Mouse (Mus musculus) lung, postnatal 0 days (tissue): Measurements from ENCODE around the gene Ffar4.

Experiments used
- CTCF ChIP-seq: IDR thresholded peaks from 2 replicates; pipeline ENCODE4 v1.5.1; 2016; ENCODE audit warnings: antibody characterized with exemption, mild to moderate bottlenecking
- EP300 ChIP-seq: IDR thresholded peaks from 2 replicates; pipeline ENCODE4 v1.6.1; 2016; ENCODE audit warnings: antibody characterized with exemption, mild to moderate bottlenecking, control low read depth

DNA sequence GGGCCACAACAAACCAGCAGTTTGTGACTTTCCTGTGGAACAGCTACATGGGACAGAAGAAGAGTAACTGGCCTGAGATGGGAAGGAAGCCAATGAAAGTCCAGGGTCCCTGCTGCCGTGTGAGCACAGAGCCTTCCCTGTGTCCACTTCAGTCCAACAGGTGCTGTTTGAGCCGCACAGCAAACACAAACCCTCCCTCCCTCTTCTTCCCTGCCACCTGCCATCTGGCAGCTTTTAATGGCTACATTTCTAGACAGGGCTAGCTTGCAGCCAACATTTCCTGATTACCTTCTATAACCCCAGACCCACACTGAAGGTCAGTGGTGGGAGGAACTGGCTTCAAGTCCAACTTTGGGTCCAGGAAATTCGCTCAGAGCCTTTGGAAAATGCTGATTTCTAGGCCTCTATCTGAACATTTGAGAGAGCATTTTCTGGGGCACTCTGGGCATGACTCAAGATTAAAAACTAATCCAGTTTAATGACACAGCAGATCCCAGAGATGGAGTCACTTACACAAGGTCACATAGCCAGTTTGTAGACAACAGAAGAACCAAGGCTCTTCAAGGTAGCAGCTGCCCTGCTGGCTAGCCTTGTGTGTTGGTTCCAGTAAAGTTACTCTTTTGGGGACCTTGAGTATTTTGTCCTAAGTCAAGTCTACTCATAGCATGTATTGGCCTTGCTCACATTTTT, 18.9 kb upstream of the Ffar4 start:
- TF ChIP-seq CTCF, result no peak
- TF ChIP-seq EP300, result no peak
